Mouse (Mus musculus) lung, adult 2 months (tissue): ENCODE measurements around the gene 1700092M07Rik.

Experiments
- CTCF ChIP-seq: fragments of 200-500 bp; IDR thresholded peaks from 2 replicates; pipeline ENCODE4 v1.5.1; 2011; ENCODE audit warnings: mild to moderate bottlenecking, low read length, control low read depth; ENCODE audit not compliant: insufficient read depth
- POLR2A ChIP-seq: fragments of 200-500 bp; IDR thresholded peaks from 2 replicates; pipeline ENCODE4 v1.6.1; 2011; ENCODE audit warnings: low read depth, mild to moderate bottlenecking, control low read depth, low read length, borderline replicate concordance; ENCODE audit errors: extremely low read depth

GRCm38 (mm10) chr19:8722907-8723573, 17.5 kb upstream of the 1700092M07Rik start, which contains the start of gene Slc3a2:
- TF ChIP-seq CTCF (no peak), POLR2A (peak; percentile 88; the same call in 1 of the 2 replicates)
